Mouse (Mus musculus): ENCODE measurements around the gene C8a. TPM values are rescaled to one million over a fixed set of nuclear protein-coding genes. Genes with fewer than 3 reads are reported as not detected.

Gene C8a
- total RNA-seq (2021): 0.24 and 2.3 TPM in 2 replicates
- long read RNA-seq, transcript C8a-202 (11 exons, 3,617 nt): major isoform, 321 of 472 reads
- long read RNA-seq, transcript C8a-203 (10 exons, 3,539 nt): minor isoform, 8 of 472 reads
- long read RNA-seq, transcript C8a-201 (12 exons, 1,993 nt): minor isoform, 5 of 472 reads
- long read RNA-seq, partial matches to known transcripts: 41 of 472 reads
- long read RNA-seq, other reads (novel, unspliced or antisense): 97 of 472 reads

DNA sequence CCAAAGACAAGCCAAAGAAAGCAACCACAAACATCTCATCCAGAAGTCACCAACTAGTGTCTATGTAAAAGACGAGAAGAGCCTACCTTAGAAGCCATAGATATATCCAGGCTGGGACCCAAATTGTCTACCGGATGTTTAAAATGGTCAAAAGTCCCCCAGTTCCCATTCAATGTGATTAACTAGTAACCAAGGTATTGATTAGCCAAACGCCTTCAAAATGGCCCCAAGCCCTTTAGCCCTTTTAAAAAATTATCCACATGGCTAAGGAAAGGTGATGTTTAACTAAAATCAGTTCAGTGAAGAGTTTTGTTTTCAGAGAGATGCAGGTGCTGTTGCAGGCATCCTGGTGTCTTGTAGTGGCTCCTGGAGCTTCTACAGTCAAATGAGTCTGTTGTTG lies at the start of gene C8a:
Gene C8a, minus strand, starts transcription at position 76 of the 400 bp plus-strand sequence.
- no peak for DNase-seq

DNA sequence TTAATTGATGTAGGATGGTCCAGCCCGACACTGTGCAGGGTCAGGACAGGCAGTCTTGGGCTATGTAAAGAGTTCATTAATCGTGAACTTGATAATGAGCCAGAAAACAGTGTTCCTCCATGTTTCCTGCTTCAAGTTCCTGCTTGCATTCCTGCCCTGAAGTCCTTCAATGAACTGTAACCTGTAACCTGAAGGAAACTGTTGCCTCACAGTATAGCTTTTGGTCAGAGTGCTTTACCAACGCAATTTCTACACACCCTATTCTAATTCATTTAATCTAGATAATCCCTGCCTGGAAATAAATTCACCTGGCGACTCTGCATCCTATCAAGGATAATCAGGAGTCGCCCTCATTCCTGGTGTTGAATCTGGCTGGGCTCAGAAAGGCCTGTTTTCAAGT lies 49.2 kb upstream of the C8a start:
- DNase-seq: no peak

DNA sequence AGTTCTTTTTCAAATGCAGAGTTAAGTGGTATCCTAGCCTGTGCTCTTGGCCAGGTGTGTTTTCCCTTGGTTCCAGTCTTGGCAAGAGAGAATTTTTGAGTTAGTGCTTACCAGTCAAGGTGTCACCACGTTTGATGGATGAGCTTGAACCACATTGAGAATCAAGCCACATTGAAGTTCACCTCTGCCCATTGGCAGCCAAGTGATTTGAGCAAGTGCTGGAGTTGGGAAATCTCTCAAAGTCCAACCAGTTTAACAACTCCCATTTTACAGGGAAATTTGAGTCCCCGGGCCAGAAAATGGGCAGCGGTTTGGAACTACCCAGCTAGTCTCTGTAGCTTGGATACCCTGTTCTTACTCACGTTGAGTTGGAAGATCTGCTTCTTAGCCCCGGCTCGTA lies 41.8 kb upstream of the C8a start:
- no peak for DNase-seq

DNA sequence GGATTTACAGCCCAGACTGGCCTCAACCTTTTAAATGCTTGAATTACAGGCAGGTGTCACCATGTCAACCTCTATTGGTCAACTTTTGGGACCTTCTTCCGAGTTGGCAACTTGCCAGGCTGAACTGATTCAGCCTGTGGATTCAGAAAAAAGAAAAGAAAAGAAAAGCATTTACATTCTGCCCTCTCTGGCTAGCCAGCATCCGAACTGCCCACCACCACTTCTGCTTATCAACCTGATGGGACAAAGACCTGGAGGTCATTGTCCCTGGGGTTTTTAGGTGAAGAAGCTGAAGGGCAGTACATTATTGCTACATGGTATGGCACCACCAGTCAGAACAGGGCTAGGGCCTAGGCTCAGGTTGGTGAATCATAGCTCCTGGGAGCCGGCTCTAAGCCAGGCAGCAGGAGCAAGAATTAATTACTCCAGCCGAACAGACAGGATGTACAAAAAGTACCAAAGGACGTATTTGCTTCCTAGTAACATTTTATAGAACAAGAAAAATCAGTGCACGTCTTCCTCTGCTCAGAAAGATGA lies 38.6 kb upstream of the C8a start:
- peak; percentile 9 for DNase-seq

- DNase-seq: no peak
Measured at GRCm38 (mm10) chr4:104913291-104914129, 37.3 kb upstream of the C8a start, which contains the start of gene Fyb2. Gene Fyb2, plus strand, starts transcription at chr4:104913456.

GRCm38 (mm10) chr4:104911685-104912084 lies 35.5 kb upstream of the C8a start:
- peak; percentile 89 for DNase-seq

- DNase-seq: no peak
Measured at GRCm38 (mm10) chr4:104905049-104905448, 28.9 kb upstream of the C8a start.

- DNase-seq: no peak
Measured at GRCm38 (mm10) chr4:104902836-104903235, 26.6 kb upstream of the C8a start.

- DNase-seq: peak; percentile 61
Measured at GRCm38 (mm10) chr4:104894004-104894734, 18.0 kb upstream of the C8a start.

DNA sequence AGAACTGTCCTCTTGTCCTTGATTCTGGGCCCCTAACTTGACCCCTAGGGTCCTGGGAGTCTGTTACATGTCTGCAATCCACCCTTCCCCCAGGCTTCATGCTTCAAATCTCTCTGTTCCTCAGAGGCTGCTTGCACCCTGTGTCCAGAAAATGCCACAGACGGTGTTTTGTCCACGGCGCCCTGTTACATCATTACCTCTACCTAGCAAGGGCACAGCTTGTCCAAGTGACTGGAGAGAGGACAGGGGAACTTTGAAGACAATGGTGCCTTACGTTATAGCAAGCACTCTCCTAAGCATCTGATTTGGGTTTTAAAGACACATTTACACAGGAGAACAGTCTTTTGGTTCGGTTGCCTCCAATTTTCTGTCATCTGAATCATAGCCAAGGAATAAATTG lies 17.4 kb upstream of the C8a start:
- DNase-seq: no peak

DNA sequence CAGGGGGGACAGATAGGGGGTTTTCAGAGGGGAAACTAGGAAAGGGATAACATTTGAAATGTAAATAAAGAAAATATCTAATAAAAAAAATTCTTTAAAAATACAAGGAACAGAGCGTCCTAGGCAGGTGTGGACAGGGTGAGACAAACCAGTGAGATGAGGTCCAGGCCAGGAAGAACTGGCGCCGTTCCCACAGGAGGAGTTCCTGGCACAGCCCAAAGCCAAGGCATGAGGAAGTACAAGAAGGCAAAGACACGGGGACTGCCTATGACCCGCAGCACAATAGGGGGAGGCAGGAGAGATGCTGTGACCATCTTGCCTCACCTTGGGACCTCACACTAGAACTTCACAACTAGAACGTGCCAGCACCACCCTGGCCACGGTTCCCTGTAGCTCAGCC lies 15.5 kb upstream of the C8a start:
- peak; percentile 12 for DNase-seq

GRCm38 (mm10) chr4:104888499-104889262 lies 12.5 kb upstream of the C8a start:
- no peak for DNase-seq

DNA sequence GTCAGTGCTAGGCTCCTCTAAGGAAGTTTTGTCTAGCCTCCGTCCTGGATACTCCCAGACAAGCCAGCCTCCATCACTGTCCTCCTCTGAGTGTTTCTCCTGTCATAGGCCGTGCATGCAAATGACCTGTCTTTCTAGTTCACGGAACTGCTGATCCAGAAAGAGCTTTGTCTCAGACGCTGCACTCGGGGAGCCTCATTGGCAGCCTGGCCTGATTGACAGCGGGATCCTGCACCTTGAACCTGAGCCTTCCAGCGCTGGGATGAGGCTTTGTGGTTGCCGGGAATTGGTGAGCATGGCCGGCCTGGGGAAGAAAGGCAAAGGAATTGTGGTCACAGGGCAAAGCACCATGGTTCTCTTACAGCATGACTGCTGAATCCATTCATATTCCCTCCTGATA lies 11.3 kb upstream of the C8a start:
- no peak for DNase-seq

DNA sequence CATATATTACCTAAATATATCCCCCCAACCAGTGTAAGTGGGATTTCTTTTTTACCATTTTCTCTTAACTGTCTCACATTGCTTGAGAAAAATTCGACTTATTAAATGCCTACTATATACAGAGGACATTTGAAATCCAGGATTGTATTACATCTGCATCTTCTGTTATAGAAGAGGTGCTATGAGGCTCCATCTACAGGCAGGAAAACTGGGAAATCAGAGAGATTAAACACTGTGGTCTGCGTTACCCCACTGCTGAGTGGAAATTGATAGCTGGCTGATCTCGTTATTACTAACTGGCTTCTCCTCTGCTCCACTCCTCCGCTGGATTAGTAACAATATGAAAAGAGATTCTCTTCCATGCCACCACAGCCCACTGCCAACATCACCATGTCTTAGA lies 366 bp downstream of the C8a start:
- no peak for DNase-seq

DNA sequence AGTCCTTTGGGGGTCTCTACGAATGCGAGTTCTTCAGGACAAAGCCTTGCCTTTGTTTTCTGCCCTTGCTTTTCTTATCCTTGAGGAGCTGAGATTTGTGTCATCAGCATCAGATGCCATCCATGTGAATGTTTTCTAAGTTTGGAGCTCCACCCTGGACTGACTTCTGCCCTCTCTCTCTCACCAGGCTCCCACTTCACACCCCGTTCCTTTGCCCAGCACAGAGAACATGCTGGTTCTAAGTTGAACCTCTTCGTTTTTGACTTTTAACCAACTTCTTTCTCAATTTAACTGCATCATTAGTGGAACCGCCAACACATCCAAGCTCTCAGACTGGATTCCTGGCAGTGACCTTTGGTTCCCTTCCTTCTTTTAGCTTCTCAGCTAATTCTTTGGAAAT lies 6.0 kb downstream of the C8a start:
- DNase-seq: no peak

DNA sequence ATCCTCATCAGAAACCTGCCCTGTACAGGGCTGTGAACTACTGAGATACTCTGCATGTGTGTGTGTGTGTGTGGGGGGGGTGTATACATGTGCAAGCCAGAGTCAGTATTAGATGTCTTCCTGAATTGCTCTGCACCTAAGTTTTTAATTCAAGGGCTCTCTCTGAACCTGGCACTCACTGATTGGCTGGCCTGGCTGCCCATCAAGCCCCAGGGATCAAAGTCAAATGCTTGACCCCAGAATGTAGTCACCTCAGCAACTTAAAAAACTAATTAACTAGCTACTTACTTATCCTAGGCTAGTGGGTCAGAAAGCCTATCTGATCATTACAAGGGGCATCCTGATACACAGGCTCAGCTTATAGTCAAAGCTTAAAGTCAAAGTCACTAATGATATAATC lies 6.6 kb downstream of the C8a start:
- DNase-seq: no peak

- DNase-seq: no peak
Measured at GRCm38 (mm10) chr4:104864397-104864796, 11.8 kb downstream of the C8a start.

DNA sequence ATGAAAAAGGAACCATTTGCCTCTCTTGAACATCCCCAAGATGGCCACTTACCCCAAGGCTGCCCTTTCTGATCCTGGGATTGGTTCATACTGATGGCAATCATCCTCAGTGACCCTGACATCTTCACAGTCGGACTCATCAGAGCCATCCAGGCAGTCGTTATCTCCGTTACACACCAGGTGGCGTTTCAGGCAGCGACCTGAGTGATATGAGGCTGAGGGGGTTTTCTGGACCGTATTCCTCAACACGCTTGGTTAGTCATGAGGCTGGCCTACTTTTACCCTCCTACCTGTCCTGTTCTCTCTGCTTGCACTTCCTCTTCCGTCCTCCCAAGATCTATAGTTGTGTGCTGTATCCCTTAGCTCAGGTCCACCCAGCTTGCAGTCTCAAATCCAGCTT lies 15.0 kb downstream of the C8a start:
- DNase-seq: no peak

DNA sequence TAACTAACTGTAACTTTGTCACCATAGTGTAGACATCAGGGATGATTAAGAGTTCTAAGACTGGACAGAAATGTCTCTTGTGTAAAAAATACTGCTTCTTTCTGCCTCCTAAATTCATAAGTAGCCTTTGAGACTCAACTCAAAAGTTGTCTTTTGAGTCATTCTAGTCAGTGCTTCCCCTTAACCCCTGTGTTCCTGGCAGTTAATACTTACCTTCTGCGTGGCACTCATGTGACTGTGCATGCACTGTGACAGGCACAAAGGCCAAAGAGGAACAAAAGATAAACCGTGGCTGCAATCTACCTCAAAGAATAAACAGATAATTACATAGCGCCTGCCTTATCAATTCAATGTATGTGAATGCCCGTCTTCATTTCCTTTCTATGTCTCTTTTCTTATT lies 18.4 kb downstream of the C8a start:
- DNase-seq: no peak

- DNase-seq: no peak
Measured at GRCm38 (mm10) chr4:104857029-104857428, 19.2 kb downstream of the C8a start, which contains the start of gene Gm17662. Gene Gm17662, plus strand, starts transcription at chr4:104857329.

GRCm38 (mm10) chr4:104855216-104855615 lies 21.0 kb downstream of the C8a start:
- DNase-seq: no peak

GRCm38 (mm10) chr4:104843546-104843945 lies 32.7 kb downstream of the C8a start:
- no peak for DNase-seq

Data from adrenal gland, postnatal 25 days (tissue).